Mouse (Mus musculus) forebrain, embryonic 14.5 days (tissue): Measurements from ENCODE around the gene Itpr3. TPM values are rescaled to one million over a fixed set of nuclear protein-coding genes. Genes with fewer than 3 reads are reported as not detected.

Experiments
- ATAC-seq: fragments of 200-750 bp; cut with Nextera tagmentation; 2 replicates; pipeline ENCODE4 v1.8.0; 2017; ENCODE audit warnings: mild to moderate bottlenecking, moderate library complexity
- DNase-seq: peaks from one replicate; pipeline ENCODE4 v3.0.0-alpha.2; 2015; ENCODE audit warnings: low spot score
- H3K27ac ChIP-seq: fragments of 300-500 bp; sonication (generic); 2 replicates; pipeline ENCODE4 v1.5.1; 2014; ENCODE audit warnings: low read depth, mild to moderate bottlenecking, control low read depth, low read length, moderate library complexity
- H3K27me3 ChIP-seq: fragments of 300-500 bp; sonication (generic); replicated peaks from 2 replicates; pipeline ENCODE4 v1.6.1; 2014; ENCODE audit warnings: low read length, control low read depth, mixed read lengths; ENCODE audit not compliant: control insufficient read depth, insufficient read depth
- H3K36me3 ChIP-seq: fragments of 300-500 bp; sonication (generic); 2 replicates; pipeline ENCODE4 v1.6.1; 2014; ENCODE audit warnings: low read length, control low read depth; ENCODE audit not compliant: control insufficient read depth, insufficient read depth
- H3K4me1 ChIP-seq: fragments of 300-500 bp; sonication (generic); 2 replicates; pipeline ENCODE4 v1.6.1; 2014; ENCODE audit warnings: antibody characterized with exemption, low read length, control low read depth; ENCODE audit not compliant: control insufficient read depth, insufficient read depth
- H3K4me2 ChIP-seq: fragments of 300-500 bp; sonication (generic); 2 replicates; pipeline ENCODE4 v1.6.1; 2014; ENCODE audit warnings: mild to moderate bottlenecking, control low read depth, low read length
- H3K4me3 ChIP-seq: fragments of 300-500 bp; sonication (generic); 2 replicates; pipeline ENCODE4 v1.5.1; 2014; ENCODE audit warnings: low read depth, low read length, control low read depth
- H3K9ac ChIP-seq: fragments of 300-500 bp; sonication (generic); 2 replicates; pipeline ENCODE4 v1.6.1; 2014; ENCODE audit warnings: mild to moderate bottlenecking, low read length, control low read depth, moderate library complexity
- H3K9me3 ChIP-seq: fragments of 300-500 bp; sonication (generic); replicated peaks from 2 replicates; pipeline ENCODE4 v1.6.1; 2016; ENCODE audit warnings: low read length, control low read depth, mixed read lengths; ENCODE audit not compliant: control insufficient read depth
- WGBS: fragments of 180-500 bp; shearing (Covaris S2); extraction: QIAGEN DNeasy Blood & Tissue Kit; methylation state at CpG from one replicate; pipeline ENCODE4 v1.1.7; 2014; 5-methylcytosine and 5-hydroxymethylcytosine counted together
- polyA plus RNA-seq: library from polyadenylated mRNA; unstranded; fragments of >200 nt; fragmentation: Nextera tagmentation; extraction: Ambion mirVana; gene quantifications from 2 replicates; pipeline ENCODE4 v1.2.1, GENCODE M21; 2014

Gene Itpr3
- polyA plus RNA-seq, 1 experiment from 2014 or later: 0.61 TPM

DNA sequence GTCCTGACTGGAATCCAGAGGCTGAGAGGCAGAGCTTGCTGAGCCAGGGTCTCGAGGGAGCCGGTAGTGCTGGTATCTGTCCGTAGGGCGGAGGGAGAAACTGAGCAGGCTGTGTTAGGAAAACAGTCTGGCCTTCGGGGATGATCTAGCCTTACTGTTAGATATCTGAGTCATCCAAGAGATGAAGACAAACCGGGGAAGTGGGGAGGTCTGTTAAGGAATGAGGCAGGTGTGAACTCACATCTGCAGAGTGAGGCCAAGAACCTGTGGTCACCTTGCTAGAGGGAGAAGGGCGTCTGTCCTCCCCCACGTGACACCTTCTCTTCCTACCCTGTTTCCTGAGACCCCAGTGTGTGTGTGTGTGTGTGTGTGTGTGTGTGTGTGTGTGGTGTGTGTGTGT, 25.7 kb downstream of the Itpr3 start:
- H3K27ac ChIP-seq: no peak overlapping the region
- no peak overlapping the region for H3K9ac ChIP-seq
- H3K27me3 ChIP-seq: no peaks in the 10 kb centered on the region
- H3K4me2 ChIP-seq: no peak overlapping the region
- DNase-seq (no peak), ATAC-seq (no peak)
- WGBS: 79% methylated on average over 8 of the region's 8 CpGs
- no peaks in the 10 kb centered on the region for H3K4me1 ChIP-seq
- no peaks in the 10 kb centered on the region for H3K36me3 ChIP-seq
- H3K9me3 ChIP-seq: 0 out of 2 replicates have a peak, but pooled peaks cover 2% of the 10 kb centered on the region
- no peak overlapping the region for H3K4me3 ChIP-seq

DNA sequence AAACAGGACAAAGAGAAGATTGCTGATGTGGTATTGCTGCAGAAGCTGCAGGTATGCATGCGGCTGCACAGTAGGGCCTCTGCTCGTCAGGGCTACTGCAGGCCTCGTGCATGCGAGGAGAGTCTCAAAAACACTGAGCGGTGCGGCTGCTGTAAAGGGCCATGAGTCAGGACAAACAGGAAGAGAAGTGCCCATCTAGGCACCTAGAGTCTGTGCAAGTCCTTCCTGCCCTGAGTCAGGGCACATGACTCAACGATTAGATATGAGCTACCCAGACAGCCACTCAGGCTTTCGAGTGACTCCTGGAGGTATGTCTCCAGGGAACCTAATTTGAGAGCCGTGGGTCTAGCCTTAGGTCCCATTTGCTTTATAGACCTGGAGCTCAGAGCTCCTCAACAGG, 26.5 kb downstream of the Itpr3 start:
- ATAC-seq (no peak), DNase-seq (no peak)
- H3K9ac ChIP-seq: no peak overlapping the region
- H3K27me3 ChIP-seq: no peaks in the 10 kb centered on the region
- H3K27ac ChIP-seq: no peak overlapping the region
- no peaks in the 10 kb centered on the region for H3K9me3 ChIP-seq
- no peaks in the 10 kb centered on the region for H3K4me1 ChIP-seq
- 81% methylated on average over 9 of the region's 9 CpGs for WGBS
- no peak overlapping the region for H3K4me2 ChIP-seq
- no peak overlapping the region for H3K4me3 ChIP-seq
- no peaks in the 10 kb centered on the region for H3K36me3 ChIP-seq

DNA sequence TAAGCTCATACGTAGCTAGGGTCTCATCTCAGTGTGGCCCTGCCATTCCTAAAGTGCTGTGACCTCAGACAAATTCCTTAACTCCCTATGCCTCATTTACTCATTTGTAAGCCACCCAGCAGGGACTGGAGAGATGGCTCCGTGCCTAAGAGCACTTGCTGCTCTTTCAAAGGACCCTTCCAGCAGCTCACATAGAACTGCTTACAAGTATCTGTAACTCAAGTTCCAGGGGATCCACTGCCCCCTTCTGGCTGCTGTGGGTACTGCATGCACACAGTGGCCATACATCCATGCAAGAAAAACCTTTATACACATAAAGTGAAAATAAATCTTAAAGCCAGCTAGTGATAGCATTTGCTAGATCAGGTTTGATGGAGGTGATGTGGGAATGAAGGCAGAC, 28.6 kb downstream of the Itpr3 start:
- Histone ChIP-seq H3K27me3 (no peaks in the 10 kb centered on the region), H3K9ac (no peak overlapping the region), H3K4me1 (no peaks in the 10 kb centered on the region), H3K9me3 (no peaks in the 10 kb centered on the region), H3K36me3 (no peaks in the 10 kb centered on the region), H3K4me3 (no peak overlapping the region), H3K27ac (no peak overlapping the region), H3K4me2 (no peak overlapping the region)
- 41% methylated on average over 2 of the region's 2 CpGs for whole genome bisulfite sequencing
- no peak for ATAC-seq
- peak; percentile 46 for DNase-seq

- Histone ChIP-seq H3K36me3 (no peaks in the 10 kb centered on the region), H3K4me1 (no peaks in the 10 kb centered on the region), H3K27me3 (no peaks in the 10 kb centered on the region), H3K9me3 (no peaks in the 10 kb centered on the region), H3K4me3 (no peak overlapping the region), H3K4me2 (no peak overlapping the region), H3K27ac (no peak overlapping the region), H3K9ac (no peak overlapping the region)
- ATAC-seq (no peak), DNase-seq (no peak)
- WGBS: 37% methylated on average over 12 of the region's 12 CpGs
Measured at GRCm38 (mm10) chr17:27087426-27087825, 30.3 kb downstream of the Itpr3 start.

DNA sequence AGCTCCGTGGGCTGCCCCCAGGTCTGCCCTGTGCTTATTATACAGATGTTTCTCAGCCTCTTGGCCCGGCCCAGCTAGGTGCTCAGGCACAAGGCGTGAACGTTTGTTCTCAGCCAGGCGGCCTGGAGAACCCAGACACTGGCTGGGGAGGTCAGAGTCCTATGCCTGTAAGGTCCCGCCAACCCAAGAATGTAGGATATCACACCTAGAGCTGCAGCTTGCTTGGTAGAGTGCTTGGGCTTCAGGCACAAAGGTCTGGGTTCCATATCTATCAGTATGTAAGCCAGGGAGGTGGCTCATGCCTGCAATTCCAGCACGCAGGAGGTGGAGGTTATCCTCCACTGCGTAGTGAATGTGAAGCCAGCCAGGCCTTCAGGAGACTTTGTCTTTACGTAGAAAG, 33.0 kb downstream of the Itpr3 start:
- no peaks in the 10 kb centered on the region for H3K9me3 ChIP-seq
- H3K4me3 ChIP-seq: no peak overlapping the region
- H3K4me2 ChIP-seq: no peak overlapping the region
- H3K27ac ChIP-seq: no peak overlapping the region
- H3K9ac ChIP-seq: no peak overlapping the region
- no peaks in the 10 kb centered on the region for H3K4me1 ChIP-seq
- 84% methylated on average over 9 of the region's 9 CpGs for WGBS
- no peak for ATAC-seq
- DNase-seq: no peak
- no peaks in the 10 kb centered on the region for H3K27me3 ChIP-seq
- no peaks in the 10 kb centered on the region for H3K36me3 ChIP-seq

DNA sequence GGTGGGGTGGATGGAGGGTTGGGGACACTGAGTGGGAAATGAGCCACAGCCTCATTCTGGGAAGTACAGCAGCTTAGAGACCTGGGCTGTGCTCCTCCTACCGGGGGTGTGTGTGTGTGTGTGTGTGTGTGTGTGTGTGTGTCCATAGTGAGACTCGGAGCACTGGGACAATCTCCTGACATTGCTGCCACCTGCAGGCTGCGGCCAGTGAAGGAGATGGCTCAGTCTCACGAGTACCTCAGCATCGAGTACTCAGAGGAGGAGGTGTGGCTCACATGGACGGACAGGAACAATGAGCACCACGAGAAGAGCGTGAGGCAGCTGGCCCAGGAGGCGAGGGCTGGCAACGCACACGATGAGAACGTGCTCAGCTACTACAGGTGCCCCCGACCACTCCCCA, 38.6 kb downstream of the Itpr3 start:
- no peaks in the 10 kb centered on the region for H3K27me3 ChIP-seq
- ATAC-seq (no peak), DNase-seq (peak; percentile 38)
- no peaks in the 10 kb centered on the region for H3K4me1 ChIP-seq
- no peaks in the 10 kb centered on the region for H3K36me3 ChIP-seq
- H3K9me3 ChIP-seq: no peaks in the 10 kb centered on the region
- 18% methylated on average over 13 of the region's 13 CpGs for WGBS
- no peak overlapping the region for H3K4me3 ChIP-seq
- no peak overlapping the region for H3K27ac ChIP-seq
- no peak overlapping the region for H3K4me2 ChIP-seq
- H3K9ac ChIP-seq: no peak overlapping the region

DNA sequence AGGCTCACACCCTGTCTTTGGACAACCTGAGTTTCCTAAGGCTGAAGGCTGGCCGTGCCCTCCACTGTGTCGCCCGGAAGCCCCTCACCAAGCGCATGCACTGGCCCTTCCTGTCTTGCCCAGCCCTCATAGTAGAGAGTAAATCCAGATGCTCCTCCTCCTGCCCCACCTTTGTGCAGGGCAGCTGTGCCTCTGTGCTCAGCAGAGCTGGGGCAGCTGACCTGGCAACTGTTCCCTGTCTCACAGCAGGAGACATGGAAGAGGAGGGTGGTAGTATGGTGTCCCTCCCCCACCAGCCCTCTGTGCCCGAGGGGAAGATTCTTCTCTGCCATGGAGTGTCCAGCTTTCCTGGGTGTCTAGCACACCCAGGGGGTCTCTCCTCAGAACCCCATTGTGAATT, 44.6 kb downstream of the Itpr3 start:
- Histone ChIP-seq H3K9ac (no peak overlapping the region), H3K4me2 (no peak overlapping the region), H3K27me3 (no peaks in the 10 kb centered on the region), H3K27ac (no peak overlapping the region), H3K4me3 (no peak overlapping the region), H3K36me3 (no peaks in the 10 kb centered on the region), H3K4me1 (no peaks in the 10 kb centered on the region), H3K9me3 (no peaks in the 10 kb centered on the region)
- DNase-seq: no peak
- 82% methylated on average over 5 of the region's 5 CpGs for WGBS
- no peak for ATAC-seq

DNA sequence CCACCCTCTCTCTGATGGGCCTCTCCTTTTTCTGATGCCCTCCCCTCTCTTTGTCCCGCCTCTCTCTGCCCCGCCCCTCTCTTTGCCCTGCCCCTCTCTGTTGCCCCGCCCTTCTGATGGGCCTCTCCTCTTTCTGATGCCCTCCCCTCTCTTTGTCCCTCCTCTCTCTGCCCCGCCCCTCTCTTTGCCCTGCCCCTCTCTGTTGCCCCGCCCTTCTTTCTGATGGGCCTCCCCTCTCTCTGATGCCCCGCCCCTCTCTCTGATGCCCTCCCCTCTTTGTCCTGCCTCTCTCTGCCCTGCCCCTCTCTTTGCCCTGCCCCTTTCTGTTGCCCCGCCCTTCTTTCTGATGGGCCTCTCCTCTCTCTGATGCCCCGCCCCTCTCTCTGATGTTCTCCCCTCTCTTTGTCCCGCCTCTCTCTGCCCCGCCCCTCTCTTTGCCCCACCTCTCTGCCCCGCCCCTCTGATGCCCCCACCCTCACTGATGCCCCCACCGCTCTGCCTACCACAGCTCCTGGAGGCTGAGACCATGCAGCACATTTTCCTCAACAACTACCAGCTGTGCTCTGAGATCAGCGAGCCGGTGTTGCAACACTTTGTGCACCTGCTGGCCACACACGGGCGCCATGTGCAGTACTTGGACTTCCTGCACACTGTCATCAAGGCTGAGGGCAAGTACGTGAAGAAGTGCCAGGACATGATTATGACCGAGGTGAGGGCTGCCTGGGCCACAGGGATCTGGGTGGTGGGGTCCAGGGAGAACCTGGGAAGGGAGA, 48.8 kb downstream of the Itpr3 start:
- Histone ChIP-seq H3K4me3 (no peak overlapping the region), H3K9me3 (no peaks in the 10 kb centered on the region), H3K4me2 (no peak overlapping the region), H3K27me3 (no peaks in the 10 kb centered on the region), H3K36me3 (no peaks in the 10 kb centered on the region), H3K9ac (no peak overlapping the region), H3K27ac (no peak overlapping the region), H3K4me1 (no peaks in the 10 kb centered on the region)
- no peak for ATAC-seq
- WGBS: 83% methylated on average over 16 of the region's 18 CpGs
- no peak for DNase-seq

GRCm38 (mm10) chr17:27106745-27107144, 49.6 kb downstream of the Itpr3 start:
- Histone ChIP-seq H3K4me3 (no peak overlapping the region), H3K4me2 (no peak overlapping the region), H3K9me3 (no peaks in the 10 kb centered on the region), H3K36me3 (no peaks in the 10 kb centered on the region), H3K9ac (no peak overlapping the region), H3K27ac (no peak overlapping the region), H3K27me3 (no peaks in the 10 kb centered on the region), H3K4me1 (no peaks in the 10 kb centered on the region)
- WGBS: 86% methylated on average over 9 of the region's 9 CpGs
- DNase-seq (no peak), ATAC-seq (no peak)
